Mouse (Mus musculus): ENCODE results near the gene Slc19a1. TPM values are rescaled to one million over a fixed set of nuclear protein-coding genes. Genes with fewer than 3 reads are reported as not detected.

The Slc19a1 gene
- polyA plus RNA-seq (2014; fragmentation: Illumina TruSeq; extraction: RNeasy Lipid Tissue Mini Kit (QIAGEN cat#74804); ENCODE audit: low read depth, low replicate concordance) = 0.32 TPM

GRCm38 (mm10) chr10:77031768-77032375 is at the start of gene Slc19a1:
TSS of gene Slc19a1 (plus strand) at chr10:77032241.

Other genes starting within 250 kb of the Slc19a1 start
- 0.29 TPM for gene Pcbp3, start 70.4 kb upstream of the Slc19a1 start, polyA plus RNA-seq (2014; fragmentation: Illumina TruSeq; extraction: RNeasy Lipid Tissue Mini Kit (QIAGEN cat#74804); ENCODE audit: low read depth, low replicate concordance)
- gene Col18a1, start 134.3 kb downstream of the Slc19a1 start, polyA plus RNA-seq (2014; fragmentation: Illumina TruSeq; extraction: RNeasy Lipid Tissue Mini Kit (QIAGEN cat#74804); ENCODE audit: low read depth, low replicate concordance) = 51.0 TPM
- gene Pofut2, start 227.0 kb downstream of the Slc19a1 start, polyA plus RNA-seq (2014; fragmentation: Illumina TruSeq; extraction: RNeasy Lipid Tissue Mini Kit (QIAGEN cat#74804); ENCODE audit: low read depth, low replicate concordance) = 0.82 TPM